Mouse (Mus musculus) heart, embryonic 12.5 days (tissue): Measurements from ENCODE around the gene Ltb. TPM values are rescaled to one million over a fixed set of nuclear protein-coding genes. Genes with fewer than 3 reads are reported as not detected.

ENCODE experiments used
- ATAC-seq: fragments of 200-750 bp; cut with Nextera tagmentation; 2 replicates; pipeline ENCODE4 v1.8.0; 2017; ENCODE audit warnings: moderate TSS enrichment, moderate library complexity; ENCODE audit not compliant: insufficient number of reproducible peaks, low FRiP score
- H3K27ac ChIP-seq: fragments of 300-500 bp; sonication (generic); 2 replicates; pipeline ENCODE4 v1.5.1; 2016; ENCODE audit warnings: mild to moderate bottlenecking, moderate library complexity; ENCODE audit not compliant: poor library complexity, severe bottlenecking
- H3K27me3 ChIP-seq: fragments of 300-500 bp; sonication (generic); replicated peaks from 2 replicates; pipeline ENCODE4 v1.6.1; 2016; ENCODE audit warnings: mild to moderate bottlenecking, moderate library complexity
- H3K36me3 ChIP-seq: fragments of 300-500 bp; sonication (generic); 2 replicates; pipeline ENCODE4 v1.6.1; 2016; ENCODE audit warnings: mild to moderate bottlenecking, moderate library complexity
- H3K4me1 ChIP-seq: fragments of 300-500 bp; sonication (generic); replicated peaks from 2 replicates; pipeline ENCODE4 v1.6.1; 2016; ENCODE audit warnings: mild to moderate bottlenecking
- H3K4me2 ChIP-seq: fragments of 300-500 bp; sonication (generic); 2 replicates; pipeline ENCODE4 v1.6.1; 2016; ENCODE audit warnings: mild to moderate bottlenecking, moderate library complexity
- H3K4me3 ChIP-seq: fragments of 300-500 bp; sonication (generic); 2 replicates; pipeline ENCODE4 v1.5.1; 2016; ENCODE audit warnings: mild to moderate bottlenecking
- H3K9ac ChIP-seq: fragments of 300-500 bp; sonication (generic); 2 replicates; pipeline ENCODE4 v1.6.1; 2016; ENCODE audit warnings: mild to moderate bottlenecking, moderate library complexity
- H3K9me3 ChIP-seq: fragments of 300-500 bp; sonication (generic); replicated peaks from 2 replicates; pipeline ENCODE4 v1.6.1; 2016; ENCODE audit warnings: mild to moderate bottlenecking, moderate library complexity
- WGBS: fragments of 180-500 bp; shearing (Covaris S2); methylation state at CpG from one replicate; pipeline ENCODE4 v1.1.7; 2016; 5-methylcytosine and 5-hydroxymethylcytosine counted together
- microRNA-seq: library from miRNA; unstranded; fragments of <30 nt; microRNA quantifications from one replicate; pipeline ENCODE4, GENCODE M21; 2017
- polyA plus RNA-seq: library from polyadenylated mRNA; unstranded; fragments of >200 nt; fragmentation: Nextera tagmentation; extraction: Ambion mirVana; gene quantifications from 2 replicates; pipeline ENCODE4 v1.2.1, GENCODE M21; 2016

The Ltb gene
- polyA plus RNA-seq, 1 experiment from 2014 or later = 0.14 TPM

GRCm38 (mm10) chr17:35240384-35241304 is 46.4 kb downstream of the Ltb start:
- H3K9ac ChIP-seq = peak overlapping the region; percentile 64; the same call in 1 of the 2 replicates
- no peaks in the 10 kb centered on the region for H3K27me3 ChIP-seq
- no peaks in the 10 kb centered on the region for H3K9me3 ChIP-seq
- H3K36me3 ChIP-seq = peaks cover 27% of the 10 kb centered on the region
- 34% methylated on average over 12 of the region's 12 CpGs for WGBS
- peak overlapping the region; percentile 99 for H3K27ac ChIP-seq
- H3K4me2 ChIP-seq = peak overlapping the region; percentile 95
- peak overlapping the region; percentile 89 for H3K4me3 ChIP-seq
- no peak for ATAC-seq
- peaks cover 41% of the 10 kb centered on the region for H3K4me1 ChIP-seq

- H3K36me3 ChIP-seq = peaks cover 35% of the 10 kb centered on the region
- peak within 1 kb of the TSS; percentile 89 for H3K4me3 ChIP-seq
- peak within 1 kb of the TSS; percentile 99 for H3K9ac ChIP-seq
- H3K4me1 ChIP-seq = peaks cover 48% of the 10 kb centered on the region
- H3K27me3 ChIP-seq = no peaks in the 10 kb centered on the region
- no peaks in the 10 kb centered on the region for H3K9me3 ChIP-seq
- peak within 1 kb of the TSS; percentile 99 for H3K27ac ChIP-seq
- under 1% methylated on average over 68 of the region's 69 CpGs for WGBS
- peak within 1 kb of the TSS; percentile 95 for H3K4me2 ChIP-seq
- peak; percentile 91 for ATAC-seq
Observed at GRCm38 (mm10) chr17:35241305-35242014, 47.2 kb downstream of the Ltb start, which contains the start of gene Ddx39b. Gene Ddx39b (plus strand): TSS chr17:35241746.

DNA sequence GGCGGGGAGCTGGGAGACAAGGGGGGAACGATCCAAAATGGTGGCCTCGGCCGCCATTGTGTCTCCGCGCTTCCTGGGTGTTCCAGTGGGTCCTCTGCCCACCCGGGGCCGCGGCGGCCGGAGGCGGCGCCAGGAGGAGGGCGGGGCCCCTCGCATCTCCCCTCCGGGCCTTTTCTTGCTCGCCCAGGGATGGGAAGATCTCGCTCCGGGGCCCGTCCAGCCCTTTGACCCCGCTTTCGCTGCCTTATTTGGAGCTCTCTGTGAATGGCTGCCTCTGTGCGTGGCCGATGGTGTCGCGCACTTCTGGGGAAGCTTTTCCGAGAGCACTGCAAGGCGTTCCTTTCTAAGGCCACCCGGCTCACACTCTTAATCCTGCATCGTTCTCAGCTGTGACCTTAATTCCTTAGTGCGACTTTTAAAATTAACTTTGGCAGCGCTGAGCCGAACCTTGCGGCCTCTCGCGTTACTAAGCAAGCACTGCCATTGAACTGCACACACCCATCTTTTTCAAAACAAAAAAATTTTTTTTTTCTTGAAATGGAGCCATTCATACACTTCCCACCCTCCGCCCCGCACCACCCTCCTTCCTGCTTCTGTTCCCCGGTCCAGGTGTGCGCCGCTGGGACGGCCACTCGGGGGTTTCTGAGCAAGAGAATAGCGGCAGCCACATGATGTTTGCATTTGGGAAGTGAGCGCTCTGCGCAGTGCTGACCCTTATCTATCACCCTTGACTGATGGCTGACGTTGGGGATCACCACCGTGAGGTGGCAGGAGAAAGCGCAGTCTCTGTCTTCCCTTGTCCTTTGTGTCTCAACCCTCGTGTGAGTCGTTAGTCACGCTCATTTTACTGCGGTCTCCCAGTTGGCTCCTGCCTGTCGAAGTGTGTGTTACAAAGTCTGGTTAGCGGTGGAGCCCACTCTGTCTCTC is 48.0 kb downstream of the Ltb start:
- Histone ChIP-seq H3K9me3 (no peaks in the 10 kb centered on the region), H3K27ac (peak overlapping the region; percentile 99), H3K4me1 (peaks cover 46% of the 10 kb centered on the region), H3K9ac (peak overlapping the region; percentile 99), H3K4me3 (peak overlapping the region; percentile 89), H3K27me3 (no peaks in the 10 kb centered on the region), H3K36me3 (peaks cover 43% of the 10 kb centered on the region), H3K4me2 (peak overlapping the region; percentile 95)
- WGBS = under 1% methylated on average over 54 of the region's 55 CpGs
- ATAC-seq = peak; percentile 59

GRCm38 (mm10) chr17:35243086-35243485 is 48.8 kb downstream of the Ltb start:
- WGBS = 13% methylated on average over 16 of the region's 16 CpGs
- Histone ChIP-seq H3K27ac (peak overlapping the region; percentile 99), H3K4me3 (peak overlapping the region; percentile 89), H3K4me2 (peak overlapping the region; percentile 95), H3K4me1 (peaks cover 46% of the 10 kb centered on the region), H3K9ac (peak overlapping the region; percentile 99), H3K36me3 (peaks cover 51% of the 10 kb centered on the region), H3K27me3 (no peaks in the 10 kb centered on the region), H3K9me3 (no peaks in the 10 kb centered on the region)
- no peak for ATAC-seq

DNA sequence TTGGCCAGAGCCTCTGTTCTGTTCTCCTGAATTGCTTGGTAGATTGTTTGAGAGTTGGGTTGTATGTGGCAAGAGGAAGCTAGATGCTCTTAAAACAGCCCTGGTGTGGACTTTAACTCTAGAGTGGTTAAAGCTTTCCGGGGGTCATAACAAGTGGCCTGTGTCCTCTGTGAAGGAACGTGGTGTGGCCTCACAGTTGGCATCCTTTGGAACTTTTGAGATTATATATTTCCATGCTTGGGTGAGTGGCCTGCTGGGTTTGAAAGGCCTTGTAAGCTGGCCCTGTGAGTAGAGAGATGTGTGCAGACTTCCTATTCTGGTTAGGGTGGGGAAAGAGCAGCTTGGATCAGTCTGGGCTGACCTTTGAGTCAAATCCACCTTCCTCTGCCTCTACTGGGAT is 50.8 kb downstream of the Ltb start:
- Histone ChIP-seq H3K4me3 (peak overlapping the region; percentile 89), H3K9me3 (no peaks in the 10 kb centered on the region), H3K36me3 (peaks cover 70% of the 10 kb centered on the region), H3K4me2 (peak overlapping the region; percentile 95; the same call in 1 of the 2 replicates), H3K9ac (peak overlapping the region; percentile 99), H3K4me1 (peaks cover 45% of the 10 kb centered on the region), H3K27ac (no peak overlapping the region), H3K27me3 (no peaks in the 10 kb centered on the region)
- 79% methylated on average over 2 of the region's 2 CpGs for WGBS
- no peak for ATAC-seq

Small RNAs within 50 kb of the gene (microRNA-seq; reads per million reads assigned to microRNA genes)
- not detected for gene Mir6973a
- not detected for gene Mir6974
- 1.9 reads per million for gene Mir6975

Other genes starting within 250 kb of the Ltb start
- 0.12 and 0.13 TPM in 2 replicates for gene Hspa1b, start 235.2 kb upstream of the Ltb start, polyA plus RNA-seq
- not detected in 2 replicates for gene Gm20481, start 224.5 kb upstream of the Ltb start, polyA plus RNA-seq
- 6.2 and 6.4 TPM in 2 replicates for gene Hspa1a, start 222.3 kb upstream of the Ltb start, polyA plus RNA-seq
- 2.9 and 3.1 TPM in 2 replicates for gene Hspa1l, start 221.7 kb upstream of the Ltb start, polyA plus RNA-seq
- 143 and 145 TPM in 2 replicates for gene Lsm2, start 212.6 kb upstream of the Ltb start, polyA plus RNA-seq
- 82.6 TPM in 2 replicates for gene Vars, start 193.5 kb upstream of the Ltb start, polyA plus RNA-seq
- gene Vwa7, start 177.9 kb upstream of the Ltb start, polyA plus RNA-seq = 0.32 and 0.37 TPM in 2 replicates
- gene Sapcd1, start 166.4 kb upstream of the Ltb start, polyA plus RNA-seq = 2.4 and 2.6 TPM in 2 replicates
- 3.5 and 4.9 TPM in 2 replicates for gene Msh5, start 147.7 kb upstream of the Ltb start, polyA plus RNA-seq
- 349 and 354 TPM in 2 replicates for gene Clic1, start 144.5 kb upstream of the Ltb start, polyA plus RNA-seq
- gene Ddah2, start 135.4 kb upstream of the Ltb start, polyA plus RNA-seq = 192 and 205 TPM in 2 replicates
- 0.27 TPM in 1 of 2 replicates, not detected in the other for gene Ly6g6c, start 129.1 kb upstream of the Ltb start, polyA plus RNA-seq
- 1.2 and 2.0 TPM in 2 replicates for gene Mpig6b, start 128.3 kb upstream of the Ltb start, polyA plus RNA-seq
- gene Ly6g6e, start 117.5 kb upstream of the Ltb start, polyA plus RNA-seq = 0.24 and 0.40 TPM in 2 replicates
- 1.8 and 2.2 TPM in 2 replicates for gene Ly6g6d, start 116.4 kb upstream of the Ltb start, polyA plus RNA-seq
- gene Ly6g6f, start 108.8 kb upstream of the Ltb start, polyA plus RNA-seq = 1.1 and 1.5 TPM in 2 replicates
- gene Abhd16a, start 105.2 kb upstream of the Ltb start, polyA plus RNA-seq = 58.9 and 65.1 TPM in 2 replicates
- not detected in 2 replicates for gene Ly6g5c, start 86.2 kb upstream of the Ltb start, polyA plus RNA-seq
- gene Ly6g5b, start 79.0 kb upstream of the Ltb start, polyA plus RNA-seq = 0.32 and 0.38 TPM in 2 replicates
- 11.1 and 15.1 TPM in 2 replicates for gene Gpank1, start 73.0 kb upstream of the Ltb start, polyA plus RNA-seq
- gene Csnk2b, start 72.4 kb upstream of the Ltb start, polyA plus RNA-seq = 190 and 207 TPM in 2 replicates
- gene D17H6S53E, start 68.1 kb upstream of the Ltb start, polyA plus RNA-seq = 8.6 and 8.7 TPM in 2 replicates
- gene Apom, start 62.4 kb upstream of the Ltb start, polyA plus RNA-seq = 1.3 and 8.3 TPM in 2 replicates
- 56.1 and 61.6 TPM in 2 replicates for gene Bag6, start 59.3 kb upstream of the Ltb start, polyA plus RNA-seq
- 132 and 148 TPM in 2 replicates for gene Prrc2a, start 29.5 kb upstream of the Ltb start, polyA plus RNA-seq
- 4.3 and 4.4 TPM in 2 replicates for gene Aif1, start 18.4 kb upstream of the Ltb start, polyA plus RNA-seq
- gene Lst1, start 6.0 kb upstream of the Ltb start, polyA plus RNA-seq = 3.3 and 5.2 TPM in 2 replicates
- gene Tnf, start 7.6 kb downstream of the Ltb start, polyA plus RNA-seq = 0.12 TPM in 1 of 2 replicates, not detected in the other
- not detected in 2 replicates for gene Lta, start 10.9 kb downstream of the Ltb start, polyA plus RNA-seq
- 0.55 TPM in 1 of 2 replicates, not detected in the other for gene Gm16181, start 26.4 kb downstream of the Ltb start, polyA plus RNA-seq
- 10.0 and 12.5 TPM in 2 replicates for gene Atp6v1g2, start 39.2 kb downstream of the Ltb start, polyA plus RNA-seq
- gene Nfkbil1, start 41.4 kb downstream of the Ltb start, polyA plus RNA-seq = 9.0 and 9.8 TPM in 2 replicates
- 282 and 285 TPM in 2 replicates for gene Ddx39b, start 47.3 kb downstream of the Ltb start, polyA plus RNA-seq
- gene H2-D1, start 68.3 kb downstream of the Ltb start, polyA plus RNA-seq = 30.2 and 32.8 TPM in 2 replicates
- gene H2-Q1, start 126.0 kb downstream of the Ltb start, polyA plus RNA-seq = 0.08 and 0.14 TPM in 2 replicates
- 4.1 and 5.0 TPM in 2 replicates for gene H2-Q2, start 147.8 kb downstream of the Ltb start, polyA plus RNA-seq
- gene H2-Q4, start 185.2 kb downstream of the Ltb start, polyA plus RNA-seq = 1.9 and 2.5 TPM in 2 replicates
- gene H2-Q6, start 230.4 kb downstream of the Ltb start, polyA plus RNA-seq = 0.57 TPM in 1 of 2 replicates, not detected in the other
- 0.83 and 1.0 TPM in 2 replicates for gene H2-Q7, start 244.7 kb downstream of the Ltb start, polyA plus RNA-seq